Mouse (Mus musculus) heart, adult 11 months (tissue): ENCODE measurements at regions not wholly inside any gene's neighbourhood (a gene's known extent, or its start where the extent isn't known, plus 50 kb on each side); places are given as distances from the start of the nearest gene placed in this dataset.

Experiments used
- DNase-seq: peaks from one replicate; pipeline ENCODE4 v3.0.0; 2022

GRCm38 (mm10) chrX:10984894-10985293, 270.1 kb downstream of the Mid1ip1 start:
- DNase-seq: no peak

GRCm38 (mm10) chrX:10991871-10992210, 277.0 kb downstream of the Mid1ip1 start:
- DNase-seq: no peak

GRCm38 (mm10) chrX:10992211-10993004, 277.6 kb downstream of the Mid1ip1 start:
- DNase-seq: peak; percentile 91

- no peak for DNase-seq
These were observed 278.2 kb downstream of the Mid1ip1 start for GRCm38 (mm10) chrX:10993005-10993377.

- no peak for DNase-seq
These were observed 280.1 kb downstream of the Mid1ip1 start for GRCm38 (mm10) chrX:10994910-10995309.

- DNase-seq: no peak
These were observed 286.4 kb downstream of the Mid1ip1 start for GRCm38 (mm10) chrX:11001180-11001579.

- no peak for DNase-seq
These were observed 259.8 kb upstream of the H2al1a start for GRCm38 (mm10) chrX:11039278-11039677.

GRCm38 (mm10) chrX:11046769-11047168, 252.3 kb upstream of the H2al1a start:
- no peak for DNase-seq

- DNase-seq: no peak
These were observed 216.9 kb upstream of the H2al1a start for GRCm38 (mm10) chrX:11082171-11082570.

GRCm38 (mm10) chrX:11082845-11083244, 216.2 kb upstream of the H2al1a start:
- DNase-seq: no peak

- peak; percentile 49 for DNase-seq
These were observed 212.6 kb upstream of the H2al1a start for GRCm38 (mm10) chrX:11086257-11087072.

GRCm38 (mm10) chrX:11087913-11088312, 211.1 kb upstream of the H2al1a start:
- DNase-seq: peak; percentile 81

GRCm38 (mm10) chrX:11088506-11088905, 210.6 kb upstream of the H2al1a start:
- peak; percentile 67 for DNase-seq

GRCm38 (mm10) chrX:11090432-11090831, 208.6 kb upstream of the H2al1a start:
- peak; percentile 81 for DNase-seq

GRCm38 (mm10) chrX:11097581-11098254, 201.3 kb upstream of the H2al1a start:
- peak; percentile 40 for DNase-seq

- peak; percentile 21 for DNase-seq
These were observed 200.7 kb upstream of the H2al1a start for GRCm38 (mm10) chrX:11098366-11098765.

- DNase-seq: peak; percentile 34
These were observed 199.6 kb upstream of the H2al1a start for GRCm38 (mm10) chrX:11099146-11100087.

- DNase-seq: no peak
These were observed 198.1 kb upstream of the H2al1a start for GRCm38 (mm10) chrX:11100935-11101334.

- no peak for DNase-seq
These were observed 167.8 kb upstream of the H2al1a start for GRCm38 (mm10) chrX:11131253-11131652.

GRCm38 (mm10) chrX:11139971-11140421, 159.1 kb upstream of the H2al1a start:
- DNase-seq: peak; percentile 95

GRCm38 (mm10) chrX:11141294-11141693, 157.8 kb upstream of the H2al1a start:
- no peak for DNase-seq

- no peak for DNase-seq
These were observed 140.6 kb upstream of the H2al1a start for GRCm38 (mm10) chrX:11158416-11158815.
